Mouse (Mus musculus) CH12.LX (cell line): ENCODE measurements around the gene Myo15b.

Experiments used
- BHLHE40 ChIP-seq: IDR thresholded peaks from 2 replicates; pipeline ENCODE4 v1.6.1; 2011; ENCODE audit warnings: mild to moderate bottlenecking, low read depth, low read length, improper control_type of control experiment
- CTCF ChIP-seq, 2 experiments: IDR thresholded peaks in 1 of 2; conservative IDR thresholded peaks in 1 of 2; 2 replicates each; pipeline ENCODE4 v1.5.1; 2011 to 2012; ENCODE audit warnings: low read depth in 2 of 2, low read length in 2 of 2, improper control_type of control experiment in 1 of 2, inconsistent platforms in 1 of 2, mild to moderate bottlenecking in 1 of 2, moderate library complexity in 1 of 2
- EP300 ChIP-seq: IDR thresholded peaks from 2 replicates; pipeline ENCODE4 v1.6.1; 2011; ENCODE audit warnings: low read length, improper control_type of control experiment
- MAZ ChIP-seq: IDR thresholded peaks from 2 replicates; pipeline ENCODE4 v1.6.1; 2012; ENCODE audit warnings: low read depth, mild to moderate bottlenecking, inconsistent platforms, low read length, improper control_type of control experiment, moderate library complexity
- MXI1 ChIP-seq: IDR thresholded peaks from 2 replicates; pipeline ENCODE4 v1.6.1; 2011; ENCODE audit warnings: mild to moderate bottlenecking, low read depth, low read length, improper control_type of control experiment
- POLR2A ChIP-seq: IDR thresholded peaks from 2 replicates; pipeline ENCODE4 v1.6.1; 2011; ENCODE audit warnings: low read depth, mild to moderate bottlenecking, improper control_type of control experiment, low read length
- POLR2AphosphoS2 ChIP-seq: IDR thresholded peaks from 2 replicates; pipeline ENCODE4 v1.6.1; 2011; ENCODE audit warnings: low read depth, low read length, improper control_type of control experiment
- TCF12 ChIP-seq: IDR thresholded peaks from 2 replicates; pipeline ENCODE4 v1.6.1; 2014; ENCODE audit warnings: low read depth, mild to moderate bottlenecking, inconsistent platforms, low read length, improper control_type of control experiment
- USF1 ChIP-seq: IDR thresholded peaks from 2 replicates; pipeline ENCODE4 v1.6.1; 2014; ENCODE audit warnings: low read depth, mild to moderate bottlenecking, inconsistent platforms, low read length, improper control_type of control experiment
- ZNF384 ChIP-seq: IDR thresholded peaks from 2 replicates; pipeline ENCODE4 v1.6.1; 2012; ENCODE audit warnings: low read depth, low read length, improper control_type of control experiment, inconsistent platforms

DNA sequence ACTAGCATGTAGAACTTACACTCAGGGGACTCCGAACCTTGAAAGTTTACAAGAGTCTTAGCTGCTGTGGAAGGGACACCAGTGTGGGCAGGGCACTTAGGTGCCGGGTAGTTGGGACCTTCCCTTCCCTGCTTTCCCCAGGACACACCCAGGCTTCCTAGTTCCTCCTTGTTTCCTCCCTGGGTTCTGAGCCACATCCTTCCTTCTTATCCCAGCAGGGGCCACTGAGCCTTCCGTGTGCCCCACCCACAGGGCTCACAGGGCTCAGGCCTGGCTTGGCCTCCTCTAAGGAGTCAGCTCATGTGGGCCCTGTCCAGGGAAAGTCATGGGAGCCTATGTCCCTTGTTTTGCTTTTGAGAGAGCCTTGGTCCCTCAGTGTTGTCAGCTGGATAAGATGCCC lies 18.5 kb upstream of the Myo15b start:
- no peak for TF ChIP-seq MAZ
- no peak for TF ChIP-seq CTCF (conservative IDR thresholded peaks at IDR 0.05 in 1 of 2, IDR thresholded peaks at IDR 0.05 in 1 of 2; ENCODE audit: low read depth in 2 of 2, low read length in 2 of 2)
- TF ChIP-seq TCF12, result no peak
- TF ChIP-seq EP300, result no peak
- no peak for TF ChIP-seq USF1
- no peak for TF ChIP-seq ZNF384
- no peak for TF ChIP-seq POLR2A
- no peak for TF ChIP-seq MXI1
- no peak for TF ChIP-seq POLR2AphosphoS2
- no peak for TF ChIP-seq BHLHE40
